Mouse (Mus musculus) megakaryocyte, embryonic 14.5 days (primary cell): ENCODE results near the gene Pin1rt1.

Source experiments
- FLI1 ChIP-seq: IDR thresholded peaks from 2 replicates; pipeline ENCODE4 v1.6.1; 2012; ENCODE audit warnings: low read length, inconsistent platforms, mixed read lengths
- GATA1 ChIP-seq: IDR thresholded peaks from 3 replicates; pipeline ENCODE4 v1.6.1; 2012; ENCODE audit warnings: mixed read lengths, low read length, inconsistent platforms, borderline replicate concordance

- TF ChIP-seq GATA1 (no peak), FLI1 (no peak)
Observed at GRCm38 (mm10) chr2:104717231-104717735, 1.1 kb upstream of the Pin1rt1 start.
